Mouse (Mus musculus): ENCODE results near the gene Grin2d. TPM values are rescaled to one million over a fixed set of nuclear protein-coding genes. Genes with fewer than 3 reads are reported as not detected.
"Not testable (repeated sequence)": the region's sequence is repeated elsewhere in the genome, so short reads cannot be mapped to it uniquely, and the experiment has no call there.

The Grin2d gene
- 0.02 TPM in 2 replicates for polyA plus RNA-seq (2012)

GRCm38 (mm10) chr7:45878278-45878677, at the start of gene Grin2d:
Grin2d (minus strand) TSS chr7:45878378.
- not testable (repeated sequence) for TF ChIP-seq GATA1 (IDR thresholded peaks at IDR 0.05; ENCODE audit: low read length)

GRCm38 (mm10) chr7:45924429-45924816, 46.2 kb upstream of the Grin2d start:
- TF ChIP-seq GATA1 (IDR thresholded peaks at IDR 0.05; ENCODE audit: low read length): no peak

- TF ChIP-seq GATA1 (IDR thresholded peaks at IDR 0.05; ENCODE audit: low read length): no peak
Measured at GRCm38 (mm10) chr7:45923762-45924428, 45.7 kb upstream of the Grin2d start, which contains the start of gene Ccdc114. Ccdc114 (plus strand) TSS chr7:45924072.

GRCm38 (mm10) chr7:45922928-45923761, 45.0 kb upstream of the Grin2d start:
- TF ChIP-seq GATA1 (IDR thresholded peaks at IDR 0.05; ENCODE audit: low read length): no peak

- TF ChIP-seq GATA1 (IDR thresholded peaks at IDR 0.05; ENCODE audit: low read length): no peak
Measured at GRCm38 (mm10) chr7:45921950-45922600, 43.9 kb upstream of the Grin2d start.

- TF ChIP-seq GATA1 (IDR thresholded peaks at IDR 0.05; ENCODE audit: low read length): no peak
Measured at GRCm38 (mm10) chr7:45921242-45921621, 43.1 kb upstream of the Grin2d start, which contains the start of gene Emp3. Emp3 (minus strand) TSS chr7:45921404.

GRCm38 (mm10) chr7:45920583-45921241, 42.5 kb upstream of the Grin2d start:
- no peak for TF ChIP-seq GATA1 (IDR thresholded peaks at IDR 0.05; ENCODE audit: low read length)

GRCm38 (mm10) chr7:45919761-45920160, 41.6 kb upstream of the Grin2d start:
- TF ChIP-seq GATA1 (IDR thresholded peaks at IDR 0.05; ENCODE audit: low read length): no peak

- TF ChIP-seq GATA1 (IDR thresholded peaks at IDR 0.05; ENCODE audit: low read length): no peak
Measured at GRCm38 (mm10) chr7:45919083-45919671, 41.0 kb upstream of the Grin2d start.

- TF ChIP-seq GATA1 (IDR thresholded peaks at IDR 0.05; ENCODE audit: low read length): no peak
Measured at GRCm38 (mm10) chr7:45917926-45918325, 39.7 kb upstream of the Grin2d start.

- no peak for TF ChIP-seq GATA1 (IDR thresholded peaks at IDR 0.05; ENCODE audit: low read length)
Measured at GRCm38 (mm10) chr7:45917004-45917704, 39.0 kb upstream of the Grin2d start.

- TF ChIP-seq GATA1 (IDR thresholded peaks at IDR 0.05; ENCODE audit: low read length): no peak
Measured at GRCm38 (mm10) chr7:45916056-45917003, 38.2 kb upstream of the Grin2d start.

GRCm38 (mm10) chr7:45915011-45915410, 36.8 kb upstream of the Grin2d start:
- TF ChIP-seq GATA1 (IDR thresholded peaks at IDR 0.05; ENCODE audit: low read length): no peak

Measured in G1E-ER4 (cell line).